Comparison of ENCODE assay signal across 17 mouse cellular contexts in genomic region chr5:123194856-123195255, GRCm38 (mm10). TPM values are rescaled to one million over a fixed set of nuclear protein-coding genes. Genes with fewer than 3 reads are reported as not detected.
"Had no signal": no experiment of that assay in that cellular context is flagged by ENCODE, and none has a peak within 500 bp of the region (broad histone marks: within the 10 kb centered on the region; RNA-seq: fewer than 3 reads in every experiment).

No protein-coding gene starts in this region.

- H3K4me3 ChIP-seq: layer of hippocampus, adult 2 months; limb, embryonic 13.5 days; neural tube, embryonic 12.5 days had no signal

- H3K9ac ChIP-seq: limb, embryonic 13.5 days; neural tube, embryonic 12.5 days had no signal

- ATAC-seq: lung, postnatal 0 days had no signal

- H3K36me3 ChIP-seq: limb, embryonic 13.5 days; neural tube, embryonic 12.5 days had no signal

- DNase-seq: kidney, adult 11 months; kidney, postnatal 10 days; kidney, postnatal 4 days; left cerebral cortex, postnatal 4 days; lung, adult 2 months; lung, postnatal 36 days; midbrain, embryonic 14.5 days; right cerebral cortex, postnatal 4 days; spleen, adult 18-20 months; thymus, adult 2 months; thymus, postnatal 25 days had no signal

- H3K4me1 ChIP-seq: limb, embryonic 13.5 days; neural tube, embryonic 12.5 days had no signal

- H3K4me2 ChIP-seq: limb, embryonic 13.5 days; neural tube, embryonic 12.5 days had no signal

- H3K27ac ChIP-seq: layer of hippocampus, adult 2 months; limb, embryonic 13.5 days; neural tube, embryonic 12.5 days had no signal

- H3K27me3 ChIP-seq: limb, embryonic 13.5 days; neural tube, embryonic 12.5 days had no signal

- H3K9me3 ChIP-seq: limb, embryonic 13.5 days; neural tube, embryonic 12.5 days had no signal

RNA-seq across cellular contexts. Expression of gene Hpd, which starts 12.3 kb away (rescaled TPM):
- polyA plus RNA-seq: kidney, embryonic 14.5 days; limb, embryonic 13.5 days; lung, postnatal 0 days; midbrain, embryonic 14.5 days; neural tube, embryonic 12.5 days; stomach, embryonic 14.5 days had no signal
